Mouse (Mus musculus) kidney, embryonic 15.5 days (tissue): ENCODE measurements around the gene Slc45a2. TPM values are rescaled to one million over a fixed set of nuclear protein-coding genes. Genes with fewer than 3 reads are reported as not detected.

Experiments
- ATAC-seq: fragments of 200-750 bp; cut with Nextera tagmentation; replicated peaks from 2 replicates; pipeline ENCODE4 v1.8.0; 2017; ENCODE audit warnings: moderate TSS enrichment; ENCODE audit not compliant: low FRiP score
- H3K27ac ChIP-seq: fragments of 300-500 bp; sonication (generic); 2 replicates; pipeline ENCODE4 v1.5.1; 2015; ENCODE audit warnings: mild to moderate bottlenecking, inconsistent platforms
- H3K27me3 ChIP-seq: fragments of 300-500 bp; sonication (generic); 2 replicates; pipeline ENCODE4 v1.6.1; 2015; ENCODE audit warnings: inconsistent platforms
- H3K36me3 ChIP-seq: fragments of 300-500 bp; sonication (generic); 2 replicates; pipeline ENCODE4 v1.6.1; 2015; ENCODE audit warnings: inconsistent platforms
- H3K4me1 ChIP-seq: fragments of 300-500 bp; sonication (generic); 2 replicates; pipeline ENCODE4 v1.6.1; 2015; ENCODE audit warnings: inconsistent platforms
- H3K4me2 ChIP-seq: fragments of 300-500 bp; sonication (generic); 2 replicates; pipeline ENCODE4 v1.6.1; 2015; ENCODE audit warnings: moderate library complexity, mild to moderate bottlenecking, inconsistent platforms
- H3K4me3 ChIP-seq: fragments of 300-500 bp; sonication (generic); replicated peaks from 2 replicates; pipeline ENCODE4 v1.5.1; 2015; ENCODE audit warnings: mild to moderate bottlenecking, inconsistent platforms
- H3K9ac ChIP-seq: fragments of 300-500 bp; sonication (generic); 2 replicates; pipeline ENCODE4 v1.6.1; 2015; ENCODE audit warnings: mild to moderate bottlenecking, inconsistent platforms
- H3K9me3 ChIP-seq: fragments of 300-500 bp; sonication (generic); replicated peaks from 2 replicates; pipeline ENCODE4 v1.6.1; 2016; ENCODE audit warnings: inconsistent platforms
- WGBS: fragments of 180-500 bp; shearing (Covaris S2); methylation state at CpG from one replicate; pipeline ENCODE4 v1.1.7; 2015; ENCODE audit warnings: mixed read lengths; 5-methylcytosine and 5-hydroxymethylcytosine counted together
- polyA plus RNA-seq: library from polyadenylated mRNA; unstranded; fragments of >200 nt; fragmentation: Nextera tagmentation; extraction: Ambion mirVana; gene quantifications from 2 replicates; pipeline ENCODE4 v1.2.1, GENCODE M21; 2015

Gene Slc45a2
- 0.06 and 0.14 TPM in 2 replicates for polyA plus RNA-seq

GRCm38 (mm10) chr15:11000421-11000820, at the start of gene Slc45a2:
TSS of gene Slc45a2 (plus strand) at chr15:11000721.
- no peak within 1 kb of the TSS for H3K27ac ChIP-seq
- H3K4me2 ChIP-seq = peak within 1 kb of the TSS; percentile 17; the same call in 1 of the 2 replicates
- peaks cover 5% of the 10 kb centered on the region; the same call in 1 of the 2 replicates for H3K36me3 ChIP-seq
- no peaks in the 10 kb centered on the region for H3K4me1 ChIP-seq
- no peak for ATAC-seq
- WGBS = 47% methylated on average over 7 of the region's 7 CpGs
- no peak within 1 kb of the TSS for H3K4me3 ChIP-seq
- H3K9ac ChIP-seq = no peak within 1 kb of the TSS
- no peaks in the 10 kb centered on the region for H3K9me3 ChIP-seq
- no peaks in the 10 kb centered on the region for H3K27me3 ChIP-seq

DNA sequence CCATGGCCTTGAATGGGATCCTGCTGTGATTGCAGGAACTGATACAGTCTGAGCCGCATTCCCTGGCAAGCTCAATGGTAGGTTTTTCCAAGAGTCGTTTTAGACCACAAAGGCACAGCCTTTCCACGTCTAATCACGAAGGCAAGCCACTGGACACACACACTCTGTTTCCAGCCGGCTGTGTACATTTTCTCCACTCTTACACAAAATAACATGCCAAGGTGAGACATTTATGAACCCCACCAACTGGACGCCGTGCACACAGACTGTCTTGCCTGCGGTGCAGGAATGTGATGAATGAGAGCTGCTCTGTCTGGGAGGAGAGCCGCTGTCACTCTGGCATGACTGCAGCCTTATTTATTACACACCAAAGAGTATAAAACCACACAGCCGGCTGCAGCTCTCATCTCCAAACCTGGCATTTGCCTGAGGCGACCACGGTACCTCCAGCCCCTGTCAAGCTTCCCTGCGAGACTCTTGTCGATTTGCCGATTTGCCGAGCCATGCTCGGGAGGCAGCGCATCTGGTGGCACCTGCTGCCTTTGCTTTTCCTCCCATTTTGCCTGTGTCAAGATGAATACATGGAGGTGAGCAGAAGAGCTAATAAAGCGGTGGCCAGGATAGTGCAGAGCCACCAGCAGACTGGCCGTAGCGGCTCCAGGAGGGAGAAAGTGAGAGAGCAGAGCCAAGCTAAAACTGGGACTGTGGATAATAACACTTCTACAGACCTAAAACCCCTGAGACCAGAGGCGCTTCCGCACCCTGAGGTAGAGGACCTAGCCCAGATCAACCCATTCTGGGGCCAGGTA, 48.4 kb upstream of the Slc45a2 start, which contains the start of gene C1qtnf3:
Gene C1qtnf3, plus strand, starts transcription at position 382 of the 809 bp plus-strand sequence.
- H3K9ac ChIP-seq = no peak within 1 kb of the TSS
- peak; percentile 52; the same call in 1 of the 2 replicates for ATAC-seq

GRCm38 (mm10) chr15:10952760-10953305, 47.7 kb upstream of the Slc45a2 start:
- no peak overlapping the region for H3K9ac ChIP-seq
- H3K36me3 ChIP-seq = no peaks in the 10 kb centered on the region
- peak overlapping the region; percentile 78 for H3K27ac ChIP-seq
- 33% methylated on average over 4 of the region's 4 CpGs for WGBS
- H3K4me1 ChIP-seq = peaks cover 35% of the 10 kb centered on the region
- no peak overlapping the region for H3K4me3 ChIP-seq
- no peaks in the 10 kb centered on the region for H3K9me3 ChIP-seq
- no peaks in the 10 kb centered on the region for H3K27me3 ChIP-seq
- peak; percentile 30; the same call in 1 of the 2 replicates for ATAC-seq
- H3K4me2 ChIP-seq = peak overlapping the region; percentile 33

More for the DNA sequence above, 48.4 kb upstream of the Slc45a2 start, which contains the start of gene C1qtnf3:
- Histone ChIP-seq H3K27me3 (no peaks in the 10 kb centered on the region), H3K4me2 (peak within 1 kb of the TSS; percentile 33), H3K4me1 (peaks cover 35% of the 10 kb centered on the region), H3K36me3 (no peaks in the 10 kb centered on the region), H3K27ac (peak within 1 kb of the TSS; percentile 78), H3K9me3 (no peaks in the 10 kb centered on the region), H3K4me3 (no peak within 1 kb of the TSS)
- WGBS = 44% methylated on average over 23 of the region's 23 CpGs

- Histone ChIP-seq H3K9ac (no peak overlapping the region), H3K9me3 (no peaks in the 10 kb centered on the region), H3K4me1 (peaks cover 35% of the 10 kb centered on the region), H3K36me3 (no peaks in the 10 kb centered on the region), H3K4me3 (no peak overlapping the region), H3K4me2 (0 out of 2 replicates have a peak overlapping the region, but pooled peaks have one; percentile 3), H3K27me3 (no peaks in the 10 kb centered on the region), H3K27ac (peak overlapping the region; percentile 72)
- WGBS = 56% methylated on average over 1 of the region's 1 CpGs
- ATAC-seq = no peak
Measured at GRCm38 (mm10) chr15:10953465-10953864, 47.1 kb upstream of the Slc45a2 start.

GRCm38 (mm10) chr15:10954381-10955016, 46.0 kb upstream of the Slc45a2 start:
- no peak for ATAC-seq
- H3K4me2 ChIP-seq = no peak overlapping the region
- no peak overlapping the region for H3K9ac ChIP-seq
- peak overlapping the region; percentile 59 for H3K27ac ChIP-seq
- no peaks in the 10 kb centered on the region for H3K9me3 ChIP-seq
- H3K36me3 ChIP-seq = no peaks in the 10 kb centered on the region
- no peaks in the 10 kb centered on the region for H3K27me3 ChIP-seq
- WGBS = 61% methylated on average over 6 of the region's 6 CpGs
- peaks cover 35% of the 10 kb centered on the region for H3K4me1 ChIP-seq
- no peak overlapping the region for H3K4me3 ChIP-seq

- H3K9me3 ChIP-seq = no peaks in the 10 kb centered on the region
- no peaks in the 10 kb centered on the region for H3K36me3 ChIP-seq
- 53% methylated on average over 5 of the region's 5 CpGs for WGBS
- H3K4me2 ChIP-seq = no peak overlapping the region
- H3K27ac ChIP-seq = no peak overlapping the region; the same call in 1 of the 2 replicates
- H3K4me1 ChIP-seq = peaks cover 35% of the 10 kb centered on the region
- H3K4me3 ChIP-seq = no peak overlapping the region
- no peak overlapping the region for H3K9ac ChIP-seq
- H3K27me3 ChIP-seq = no peaks in the 10 kb centered on the region
- ATAC-seq = no peak
Measured at GRCm38 (mm10) chr15:10955156-10955555, 45.4 kb upstream of the Slc45a2 start.

DNA sequence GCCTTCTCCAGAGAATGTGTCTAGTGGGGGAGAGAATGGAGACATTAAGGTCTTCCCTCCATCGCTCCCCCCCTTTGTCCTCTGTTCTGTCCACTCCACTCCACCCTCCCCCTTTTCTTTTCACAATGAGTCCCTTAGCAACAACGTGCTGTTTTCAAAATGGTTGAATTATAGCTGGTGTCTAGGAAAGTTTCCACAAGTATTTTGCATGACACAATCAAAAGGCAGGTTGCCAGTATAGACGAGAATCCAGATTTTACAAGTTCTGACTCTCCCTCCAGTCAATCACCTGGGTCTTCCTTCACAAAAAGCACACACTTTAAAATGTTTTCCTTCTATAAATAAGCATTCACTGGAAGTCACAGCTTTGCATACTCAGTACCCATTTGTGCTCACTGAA, 43.8 kb upstream of the Slc45a2 start:
- WGBS = 55% methylated on average over 3 of the region's 3 CpGs
- Histone ChIP-seq H3K9me3 (no peaks in the 10 kb centered on the region), H3K4me3 (no peak overlapping the region), H3K27me3 (no peaks in the 10 kb centered on the region), H3K4me2 (no peak overlapping the region), H3K36me3 (no peaks in the 10 kb centered on the region), H3K27ac (no peak overlapping the region), H3K4me1 (peaks cover 32% of the 10 kb centered on the region), H3K9ac (no peak overlapping the region)
- no peak for ATAC-seq

GRCm38 (mm10) chr15:10959277-10960026, 41.1 kb upstream of the Slc45a2 start:
- Histone ChIP-seq H3K36me3 (no peaks in the 10 kb centered on the region), H3K4me1 (peaks cover 11% of the 10 kb centered on the region; the same call in 1 of the 2 replicates), H3K9ac (no peak overlapping the region), H3K4me2 (no peak overlapping the region), H3K27ac (no peak overlapping the region), H3K27me3 (no peaks in the 10 kb centered on the region), H3K9me3 (no peaks in the 10 kb centered on the region), H3K4me3 (no peak overlapping the region)
- WGBS = 81% methylated on average over 15 of the region's 15 CpGs
- ATAC-seq = no peak

DNA sequence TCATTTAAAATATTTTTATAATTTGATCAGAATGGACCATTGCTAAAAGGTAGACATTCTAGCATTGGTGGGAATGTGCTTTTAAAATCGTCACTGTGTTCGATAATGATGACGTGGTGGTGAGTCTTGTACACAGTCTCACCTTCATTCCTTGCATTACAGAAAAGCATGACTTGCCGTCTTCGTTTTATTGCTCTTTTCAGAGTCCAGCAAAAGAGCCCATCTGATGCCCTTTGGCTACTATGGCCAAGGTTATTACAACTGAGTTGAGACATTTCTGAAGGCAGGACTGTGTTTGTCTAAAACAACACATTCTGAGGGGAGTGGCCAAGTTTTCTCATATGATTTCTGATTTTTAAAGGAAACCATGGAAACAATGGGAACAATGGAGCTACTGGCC, 40.3 kb upstream of the Slc45a2 start:
- no peak overlapping the region for H3K27ac ChIP-seq
- ATAC-seq = no peak
- WGBS = 84% methylated on average over 5 of the region's 5 CpGs

GRCm38 (mm10) chr15:10962601-10963000, 37.9 kb upstream of the Slc45a2 start:
- Histone ChIP-seq H3K36me3 (no peaks in the 10 kb centered on the region), H3K9ac (no peak overlapping the region), H3K27ac (no peak overlapping the region), H3K9me3 (no peaks in the 10 kb centered on the region), H3K27me3 (no peaks in the 10 kb centered on the region), H3K4me2 (no peak overlapping the region), H3K4me3 (no peak overlapping the region), H3K4me1 (no peaks in the 10 kb centered on the region)
- no peak for ATAC-seq
- 85% methylated on average over 2 of the region's 2 CpGs for WGBS

More for the DNA sequence above, 40.3 kb upstream of the Slc45a2 start:
- H3K4me1 ChIP-seq = peaks cover 4% of the 10 kb centered on the region; the same call in 1 of the 2 replicates
- no peak overlapping the region for H3K4me2 ChIP-seq
- no peaks in the 10 kb centered on the region for H3K9me3 ChIP-seq
- H3K27me3 ChIP-seq = no peaks in the 10 kb centered on the region
- H3K9ac ChIP-seq = no peak overlapping the region
- H3K36me3 ChIP-seq = no peaks in the 10 kb centered on the region
- H3K4me3 ChIP-seq = no peak overlapping the region

DNA sequence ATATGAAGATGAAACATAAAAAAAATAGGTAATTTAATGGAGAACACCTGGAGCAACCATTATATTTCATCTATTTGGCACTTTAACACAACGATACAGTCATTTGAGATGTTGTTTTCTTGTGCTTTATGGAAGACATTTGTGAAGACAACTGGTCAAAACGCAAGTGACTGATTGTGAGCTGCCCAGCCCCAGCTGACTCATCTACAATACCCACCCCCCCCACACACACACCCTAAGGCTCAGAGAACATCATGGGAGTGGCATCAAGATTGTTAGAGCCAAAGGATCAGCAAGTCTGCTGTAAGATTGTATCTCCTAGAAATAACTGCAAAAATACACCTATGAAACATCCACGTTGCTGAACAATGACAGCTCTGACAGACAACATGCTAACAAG, 31.1 kb upstream of the Slc45a2 start:
- no peak overlapping the region for H3K4me2 ChIP-seq
- no peak overlapping the region for H3K4me3 ChIP-seq
- no peaks in the 10 kb centered on the region for H3K4me1 ChIP-seq
- H3K27me3 ChIP-seq = no peaks in the 10 kb centered on the region
- WGBS = 79% methylated on average over 3 of the region's 3 CpGs
- H3K27ac ChIP-seq = no peak overlapping the region
- H3K36me3 ChIP-seq = no peaks in the 10 kb centered on the region
- ATAC-seq = no peak
- H3K9ac ChIP-seq = no peak overlapping the region
- no peaks in the 10 kb centered on the region for H3K9me3 ChIP-seq
